Mouse (Mus musculus): ENCODE measurements around the gene Ralgps2.

Ralgps2 gene

DNA sequence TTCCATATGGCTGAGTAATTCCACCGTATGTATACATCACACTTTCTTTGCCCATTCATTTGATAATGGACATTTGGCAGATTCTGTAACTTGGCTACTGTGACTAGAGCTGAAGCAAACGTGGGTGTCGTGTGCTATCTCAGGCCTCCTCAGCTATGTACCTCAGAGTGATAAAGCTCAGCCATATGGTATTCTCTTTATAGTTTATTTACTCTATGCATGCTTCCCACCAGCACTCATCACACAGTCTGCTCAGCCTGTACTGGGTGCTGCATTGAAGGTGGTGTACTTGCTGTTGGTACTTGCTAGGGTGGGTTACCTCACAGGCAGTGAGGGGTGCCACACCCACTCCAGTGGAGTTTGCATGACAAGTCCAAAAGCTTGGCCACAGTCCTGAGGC, 174.1 kb downstream of the Ralgps2 start:
- Histone ChIP-seq H3K36me3 (ENCODE audit: control insufficient read depth, insufficient read depth, low read length, poor library complexity, severe bottlenecking) (no peaks in the 10 kb centered on the region), H3K27me3 (ENCODE audit: control insufficient read depth, insufficient read depth, low read length, poor library complexity, severe bottlenecking) (no peaks in the 10 kb centered on the region)
- no peak for DNase-seq (ENCODE audit: low read depth, low spot score)

DNA sequence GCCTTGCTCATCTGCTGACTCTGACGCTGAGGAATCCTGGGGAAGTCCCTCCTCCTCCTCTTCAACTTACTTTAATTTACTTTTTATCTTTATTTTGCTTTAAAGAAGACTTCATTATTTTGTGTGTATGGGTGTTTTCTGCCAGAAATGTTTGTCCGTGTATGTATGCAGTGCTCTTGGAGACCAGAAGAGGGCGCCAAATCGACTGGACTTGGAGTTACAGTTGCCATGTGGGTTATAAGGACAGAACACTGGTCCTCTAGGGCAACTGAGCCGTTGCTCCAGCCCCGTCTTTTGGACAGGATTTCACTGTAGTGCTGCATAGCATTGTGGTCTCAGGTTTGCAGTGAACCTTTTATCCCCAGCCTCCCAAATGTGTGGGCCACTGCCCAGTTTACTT, 174.8 kb downstream of the Ralgps2 start:
- peak; percentile 6 for DNase-seq (ENCODE audit: low read depth, low spot score)
- no peaks in the 10 kb centered on the region for H3K27me3 ChIP-seq (ENCODE audit: control insufficient read depth, insufficient read depth, low read length, poor library complexity, severe bottlenecking)
- H3K36me3 ChIP-seq (ENCODE audit: control insufficient read depth, insufficient read depth, low read length, poor library complexity, severe bottlenecking): no peaks in the 10 kb centered on the region

DNA sequence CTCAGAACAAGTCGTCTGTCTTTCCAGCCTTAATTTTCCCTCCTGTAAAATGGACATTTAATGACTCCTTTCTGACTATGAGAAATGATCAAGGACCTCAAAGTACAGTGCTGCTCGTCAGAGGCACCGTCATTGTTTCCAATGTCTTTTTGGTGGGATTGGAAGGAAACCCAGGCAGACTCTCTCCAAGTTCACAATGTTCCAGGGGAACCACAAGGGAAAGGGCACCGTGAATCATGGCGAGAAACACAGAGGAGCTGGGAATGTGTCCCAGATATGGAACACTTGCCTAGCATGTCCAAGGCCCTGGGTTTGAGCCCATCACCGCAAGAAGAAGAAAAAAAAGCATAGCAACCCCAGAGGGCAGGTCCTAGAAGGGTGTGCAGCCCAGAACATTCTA, 176.1 kb downstream of the Ralgps2 start:
- DNase-seq (ENCODE audit: low read depth, low spot score): no peak
- Histone ChIP-seq H3K36me3 (ENCODE audit: control insufficient read depth, insufficient read depth, low read length, poor library complexity, severe bottlenecking) (no peaks in the 10 kb centered on the region), H3K27me3 (ENCODE audit: control insufficient read depth, insufficient read depth, low read length, poor library complexity, severe bottlenecking) (no peaks in the 10 kb centered on the region)

DNA sequence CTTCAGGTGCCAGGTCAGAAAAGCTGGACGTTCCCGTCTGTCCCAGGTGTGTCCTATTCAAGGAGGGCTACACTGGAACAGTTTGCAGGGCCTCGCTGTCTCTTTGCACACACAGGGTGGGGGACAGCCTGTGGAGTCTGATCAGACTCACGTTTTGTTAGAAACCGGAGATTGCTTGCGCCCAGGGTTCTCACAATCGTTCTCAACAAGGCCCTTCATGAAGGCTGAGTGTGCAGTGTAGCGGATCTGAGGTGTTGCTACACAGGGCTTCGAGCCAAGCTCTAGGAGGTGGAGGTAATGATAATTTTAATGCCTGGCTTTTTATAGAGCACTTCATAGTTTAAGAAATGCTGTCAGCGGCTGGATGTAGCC, 178.0 kb downstream of the Ralgps2 start:
- Histone ChIP-seq H3K27me3 (ENCODE audit: control insufficient read depth, insufficient read depth, low read length, poor library complexity, severe bottlenecking) (no peaks in the 10 kb centered on the region), H3K36me3 (ENCODE audit: control insufficient read depth, insufficient read depth, low read length, poor library complexity, severe bottlenecking) (no peaks in the 10 kb centered on the region)
- no peak for DNase-seq (ENCODE audit: low read depth, low spot score)

DNA sequence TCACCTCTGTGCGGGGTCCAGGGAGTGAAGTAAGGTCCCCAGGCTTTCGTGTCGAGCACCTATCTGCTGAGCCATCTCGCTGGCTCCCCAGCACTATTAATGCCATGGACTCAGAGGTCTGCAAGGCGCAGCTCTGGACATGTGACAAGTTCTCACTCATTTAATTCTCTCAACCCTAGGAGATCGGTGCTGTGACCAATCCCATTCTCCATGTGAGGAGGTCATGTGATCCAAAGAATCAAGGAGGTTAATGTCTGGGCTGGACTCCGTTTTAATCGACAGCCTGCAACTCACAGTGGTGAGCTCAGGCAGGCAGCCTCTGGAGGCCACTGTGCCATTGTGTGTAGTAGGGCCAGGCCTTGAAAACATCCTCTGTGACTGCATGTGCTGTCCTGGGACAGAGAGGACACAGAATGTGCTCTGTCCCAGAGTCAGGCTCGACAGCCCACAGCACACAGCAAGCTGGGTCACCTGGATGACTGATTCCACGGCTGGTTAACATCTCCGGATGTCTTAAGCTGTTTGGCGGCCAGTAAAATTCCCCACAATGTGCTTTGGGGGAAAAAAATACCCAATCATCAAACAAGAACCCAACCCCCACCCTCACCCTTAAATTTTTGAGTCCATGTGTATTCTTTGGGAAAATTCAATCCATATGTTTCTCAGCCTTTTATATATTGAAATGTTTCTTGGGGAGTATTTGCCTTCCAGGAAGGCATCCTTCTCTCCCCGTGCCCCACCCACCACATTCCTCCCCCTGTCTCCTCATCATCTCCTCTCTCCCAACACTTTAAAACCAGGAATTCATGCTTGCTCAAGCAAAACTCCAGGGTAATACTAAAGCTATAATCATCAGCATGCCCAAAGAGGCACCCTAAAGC, 178.6 kb downstream of the Ralgps2 start:
- Histone ChIP-seq H3K27me3 (ENCODE audit: control insufficient read depth, insufficient read depth, low read length, poor library complexity, severe bottlenecking) (no peaks in the 10 kb centered on the region), H3K36me3 (ENCODE audit: control insufficient read depth, insufficient read depth, low read length, poor library complexity, severe bottlenecking) (no peaks in the 10 kb centered on the region)
- DNase-seq (ENCODE audit: low read depth, low spot score): no peak

DNA sequence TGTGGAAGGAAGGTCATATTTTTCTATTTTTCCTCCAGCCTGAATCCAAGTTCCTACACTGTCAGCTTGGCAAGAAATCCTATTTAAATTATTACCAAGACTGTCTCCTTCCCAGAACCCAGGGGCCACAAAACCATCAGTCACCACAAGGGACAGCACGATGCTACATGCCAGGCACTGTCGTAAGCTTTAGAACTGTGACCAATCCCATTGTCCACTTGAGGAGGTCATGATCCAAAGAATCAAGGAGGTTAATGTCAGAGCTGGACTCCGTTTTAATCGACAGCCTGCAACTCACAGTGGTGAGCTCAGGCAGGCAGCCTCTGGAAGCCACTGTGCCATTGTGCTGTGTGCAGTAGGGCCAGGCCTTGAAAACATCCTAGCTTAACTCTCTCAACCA, 181.1 kb downstream of the Ralgps2 start:
- Histone ChIP-seq H3K27me3 (ENCODE audit: control insufficient read depth, insufficient read depth, low read length, poor library complexity, severe bottlenecking) (no peaks in the 10 kb centered on the region; the same call in 1 of the 2 replicates), H3K36me3 (ENCODE audit: control insufficient read depth, insufficient read depth, low read length, poor library complexity, severe bottlenecking) (no peaks in the 10 kb centered on the region)
- no peak for DNase-seq (ENCODE audit: low read depth, low spot score)

DNA sequence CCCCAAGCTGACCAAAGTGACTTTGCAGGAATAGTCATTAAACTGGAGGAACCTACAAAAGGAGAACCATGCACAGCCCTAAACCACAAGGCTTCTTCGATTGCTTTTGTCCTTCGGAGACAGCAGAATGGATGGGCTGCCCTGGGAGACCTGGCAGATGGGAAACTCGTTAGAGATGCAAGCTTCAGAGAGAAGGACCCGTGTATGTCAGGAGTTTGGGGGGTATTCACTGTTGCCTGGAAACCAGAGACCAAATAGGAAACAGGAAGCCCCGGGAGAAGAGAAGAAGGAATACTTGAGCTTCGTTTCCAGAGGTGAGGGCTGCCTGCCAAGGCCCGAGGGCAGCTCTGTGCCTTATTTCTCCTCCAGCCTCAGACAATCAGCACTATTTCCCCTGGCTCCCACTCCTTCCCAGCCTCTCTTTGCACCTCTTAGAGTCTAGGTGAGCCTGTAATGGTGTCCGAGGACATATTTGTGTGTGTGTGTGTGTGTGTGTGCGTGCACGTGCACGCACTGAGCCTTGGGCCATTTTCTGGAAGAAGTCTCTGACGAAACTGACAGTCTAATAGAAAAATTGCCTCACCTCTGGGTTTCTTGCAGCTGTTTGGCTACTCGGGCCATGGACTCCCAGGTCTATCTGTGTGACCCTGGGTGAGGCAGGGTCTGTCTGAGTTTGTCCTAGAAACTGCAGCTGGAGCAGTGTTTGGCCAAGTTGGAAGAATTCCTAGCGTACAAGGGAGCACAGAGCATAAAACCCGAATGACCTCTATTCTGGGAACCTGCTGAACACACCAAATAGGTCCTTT, 184.6 kb downstream of the Ralgps2 start:
- H3K27me3 ChIP-seq (ENCODE audit: control insufficient read depth, insufficient read depth, low read length, poor library complexity, severe bottlenecking): no peaks in the 10 kb centered on the region; the same call in 1 of the 2 replicates
- DNase-seq (ENCODE audit: low read depth, low spot score): no peak
- H3K36me3 ChIP-seq (ENCODE audit: control insufficient read depth, insufficient read depth, low read length, poor library complexity, severe bottlenecking): no peaks in the 10 kb centered on the region

Measured in splenic B cell, adult 2 months (primary cell).